Mouse (Mus musculus): ENCODE measurements around the gene Sarm1. TPM values are rescaled to one million over a fixed set of nuclear protein-coding genes. Genes with fewer than 3 reads are reported as not detected.
A peak's percentile ranks its signal among the peaks of the same experiment; 100 is the strongest.
"Not testable (repeated sequence)": the region's sequence is repeated elsewhere in the genome, so short reads cannot be mapped to it uniquely, and the experiment has no call there.

Sarm1 gene
- polyA plus RNA-seq (2011; ENCODE audit: insufficient read length, low read depth, missing spikeins), result 0.33 and 0.97 TPM in 2 replicates

DNA sequence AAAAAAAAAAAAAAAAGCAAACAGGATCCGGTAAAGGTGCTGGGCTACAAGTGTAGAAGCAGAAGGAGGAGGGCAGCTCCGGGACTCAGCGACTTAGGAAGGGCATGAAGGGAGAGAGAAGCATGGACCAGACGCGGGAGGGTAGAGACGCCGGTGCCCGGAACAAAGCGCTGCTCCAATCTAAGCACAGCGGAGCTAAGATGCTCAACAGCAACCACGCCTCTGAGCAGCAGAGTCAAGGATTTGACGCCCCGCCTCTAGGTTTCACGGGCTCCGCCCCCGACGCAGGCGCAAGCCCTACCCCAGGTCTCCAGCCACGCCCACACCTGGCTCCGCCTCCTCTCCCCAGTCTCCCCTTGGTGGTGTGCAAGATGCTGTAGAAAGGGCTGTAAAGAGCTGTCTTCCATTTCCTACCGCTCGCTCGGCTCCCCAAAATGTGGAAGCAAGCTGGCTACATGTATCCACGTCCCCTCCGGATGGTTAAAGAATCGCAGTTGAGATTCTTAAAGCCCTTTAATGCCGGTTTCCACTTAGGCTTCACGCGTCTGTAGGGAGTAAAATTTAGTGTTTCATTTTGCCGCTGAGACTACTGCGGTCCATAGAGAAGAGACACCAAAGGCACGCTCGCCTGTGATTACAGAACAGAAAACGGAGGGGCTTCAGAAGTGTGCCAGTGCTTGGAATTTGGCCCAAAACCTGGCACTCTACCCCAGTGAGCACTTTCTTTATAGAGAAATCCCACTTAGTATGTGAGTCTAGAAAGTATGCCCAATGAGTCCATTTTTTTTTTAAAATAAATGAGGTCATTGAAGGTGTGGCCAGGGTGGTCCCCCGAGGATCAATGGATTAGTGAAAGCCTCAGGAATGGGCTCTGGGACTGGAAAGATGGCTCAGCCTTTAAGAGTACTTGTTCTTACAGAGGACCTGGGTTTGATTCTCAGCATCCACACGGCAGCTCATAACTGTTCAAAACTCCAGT is at the start of gene Sarm1:
Gene Sarm1, minus strand, starts transcription at position 211 of the 979 bp plus-strand sequence.
- Histone ChIP-seq H3K27ac (ENCODE audit: insufficient read depth, low read length) (no peak within 1 kb of the TSS), H3K4me3 (ENCODE audit: insufficient read depth, low read length) (peak within 1 kb of the TSS; percentile 51), H3K4me1 (ENCODE audit: control insufficient read depth, insufficient read depth, low read length) (no peaks in the 10 kb centered on the region)
- TF ChIP-seq POLR2A (IDR thresholded peaks at IDR 0.05; ENCODE audit: low read depth, low read length) (peak; percentile 67; the same call in 1 of the 2 replicates), CTCF (IDR thresholded peaks at IDR 0.05; ENCODE audit: borderline replicate concordance, insufficient read depth, low read length) (no peak)

DNA sequence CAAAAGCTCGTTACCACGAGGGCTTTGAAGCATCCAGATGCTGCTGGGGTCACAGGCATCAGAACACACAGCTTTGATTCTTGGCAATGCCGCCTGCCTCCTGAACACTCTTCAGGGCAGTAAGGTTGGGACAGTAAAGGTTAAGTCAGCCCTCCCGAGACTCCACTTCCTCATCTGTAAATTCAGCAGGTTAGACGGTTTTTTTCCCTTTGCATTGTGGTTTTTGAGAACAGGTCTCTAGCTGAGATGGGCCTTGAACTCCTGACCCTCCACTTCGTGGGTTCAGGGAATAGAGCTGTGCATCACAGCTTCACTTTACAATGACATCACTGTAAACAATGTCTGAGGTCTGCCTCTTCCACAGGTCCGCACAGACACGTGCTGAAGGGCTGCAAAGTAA is 47.6 kb upstream of the Sarm1 start:
- Histone ChIP-seq H3K4me1 (ENCODE audit: control insufficient read depth, insufficient read depth, low read length) (peaks cover 8% of the 10 kb centered on the region; the same call in 1 of the 2 replicates), H3K27ac (ENCODE audit: insufficient read depth, low read length) (no peak overlapping the region), H3K4me3 (ENCODE audit: insufficient read depth, low read length) (no peak overlapping the region)
- TF ChIP-seq CTCF (IDR thresholded peaks at IDR 0.05; ENCODE audit: borderline replicate concordance, insufficient read depth, low read length), result no peak
- TF ChIP-seq POLR2A (IDR thresholded peaks at IDR 0.05; ENCODE audit: low read depth, low read length), result no peak

DNA sequence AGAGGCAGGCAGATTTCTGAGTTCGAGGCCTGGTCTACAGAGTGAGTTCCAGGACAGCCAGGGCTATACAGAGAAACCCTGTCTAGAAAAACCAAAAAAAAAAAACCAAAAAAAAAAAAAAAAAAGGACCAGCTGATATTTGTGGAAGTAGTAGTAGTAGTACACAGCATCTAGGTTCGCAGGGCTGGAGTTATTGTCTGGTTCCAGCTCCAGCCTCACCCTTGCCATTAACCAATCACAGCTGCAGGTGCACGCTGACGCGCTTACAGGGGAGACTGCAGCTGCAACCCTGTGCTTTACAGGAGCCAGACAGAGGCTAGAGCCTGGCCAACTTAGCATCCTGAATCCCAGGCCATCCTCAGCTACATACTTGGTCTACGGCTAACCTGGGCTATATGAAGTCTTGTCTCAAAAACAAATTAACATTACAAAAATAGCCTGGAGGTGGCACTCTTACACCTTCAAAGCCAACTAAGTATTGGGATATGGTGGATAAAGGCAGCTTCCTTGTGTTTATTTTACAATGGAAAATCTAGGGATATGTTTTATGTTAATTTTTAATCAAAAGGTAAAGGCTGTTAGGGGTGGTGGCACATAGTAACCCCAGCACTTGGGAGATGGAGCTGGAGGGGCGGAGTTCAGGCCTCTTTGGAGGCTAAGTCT is 47.0 kb upstream of the Sarm1 start:
- Histone ChIP-seq H3K4me3 (ENCODE audit: insufficient read depth, low read length) (no peak overlapping the region), H3K27ac (ENCODE audit: insufficient read depth, low read length) (no peak overlapping the region), H3K4me1 (ENCODE audit: control insufficient read depth, insufficient read depth, low read length) (peaks cover 8% of the 10 kb centered on the region; the same call in 1 of the 2 replicates)
- no peak for TF ChIP-seq CTCF (IDR thresholded peaks at IDR 0.05; ENCODE audit: borderline replicate concordance, insufficient read depth, low read length)
- no peak for TF ChIP-seq POLR2A (IDR thresholded peaks at IDR 0.05; ENCODE audit: low read depth, low read length)

DNA sequence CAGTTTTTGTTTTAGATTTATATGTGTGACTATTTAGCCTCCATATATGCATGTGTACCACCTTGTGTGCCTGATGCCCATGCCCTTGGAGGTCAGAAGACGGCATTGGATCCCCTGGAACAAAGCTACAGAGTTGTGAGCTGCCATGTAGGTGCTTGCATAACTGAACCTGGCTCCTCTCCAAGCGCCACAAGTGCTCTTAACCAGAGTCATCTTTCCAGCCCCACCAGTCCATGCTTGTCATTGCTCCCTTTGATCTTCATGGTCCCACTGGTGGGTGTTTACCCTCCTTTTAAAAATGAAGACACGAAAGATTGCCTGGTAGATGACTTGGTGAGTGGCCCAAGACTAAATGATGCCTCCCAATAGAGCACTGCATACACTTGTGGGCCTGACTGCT is 42.8 kb upstream of the Sarm1 start:
- no peak overlapping the region for H3K27ac ChIP-seq (ENCODE audit: insufficient read depth, low read length)
- no peaks in the 10 kb centered on the region; the same call in 1 of the 2 replicates for H3K4me1 ChIP-seq (ENCODE audit: control insufficient read depth, insufficient read depth, low read length)
- no peak overlapping the region for H3K4me3 ChIP-seq (ENCODE audit: insufficient read depth, low read length)
- no peak for TF ChIP-seq POLR2A (IDR thresholded peaks at IDR 0.05; ENCODE audit: low read depth, low read length)
- no peak for TF ChIP-seq CTCF (IDR thresholded peaks at IDR 0.05; ENCODE audit: borderline replicate concordance, insufficient read depth, low read length)

DNA sequence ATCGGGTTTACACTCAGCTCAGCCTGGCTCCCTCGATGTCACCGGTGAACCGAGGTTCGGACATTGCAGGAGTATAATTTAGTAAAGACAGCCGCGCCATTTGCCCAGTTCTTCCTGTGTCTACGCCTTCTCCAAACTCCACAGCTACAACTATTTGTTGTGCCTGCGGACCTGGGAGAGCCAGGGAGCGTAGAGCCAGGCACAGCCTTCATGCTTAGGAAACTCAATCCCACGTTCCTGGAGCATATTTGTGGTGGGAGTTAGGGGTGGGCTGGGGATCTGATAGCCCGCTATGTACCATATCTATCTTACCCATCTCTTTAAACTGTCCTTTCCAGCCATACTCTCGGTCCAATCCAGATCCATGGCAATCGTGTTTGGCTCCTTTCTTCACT is 39.1 kb upstream of the Sarm1 start:
- H3K27ac ChIP-seq (ENCODE audit: insufficient read depth, low read length), result peak overlapping the region; percentile 69
- H3K4me1 ChIP-seq (ENCODE audit: control insufficient read depth, insufficient read depth, low read length), result no peaks in the 10 kb centered on the region; the same call in 1 of the 2 replicates
- H3K4me3 ChIP-seq (ENCODE audit: insufficient read depth, low read length), result peak overlapping the region; percentile 84
- no peak for TF ChIP-seq CTCF (IDR thresholded peaks at IDR 0.05; ENCODE audit: borderline replicate concordance, insufficient read depth, low read length)
- TF ChIP-seq POLR2A (IDR thresholded peaks at IDR 0.05; ENCODE audit: low read depth, low read length), result no peak

DNA sequence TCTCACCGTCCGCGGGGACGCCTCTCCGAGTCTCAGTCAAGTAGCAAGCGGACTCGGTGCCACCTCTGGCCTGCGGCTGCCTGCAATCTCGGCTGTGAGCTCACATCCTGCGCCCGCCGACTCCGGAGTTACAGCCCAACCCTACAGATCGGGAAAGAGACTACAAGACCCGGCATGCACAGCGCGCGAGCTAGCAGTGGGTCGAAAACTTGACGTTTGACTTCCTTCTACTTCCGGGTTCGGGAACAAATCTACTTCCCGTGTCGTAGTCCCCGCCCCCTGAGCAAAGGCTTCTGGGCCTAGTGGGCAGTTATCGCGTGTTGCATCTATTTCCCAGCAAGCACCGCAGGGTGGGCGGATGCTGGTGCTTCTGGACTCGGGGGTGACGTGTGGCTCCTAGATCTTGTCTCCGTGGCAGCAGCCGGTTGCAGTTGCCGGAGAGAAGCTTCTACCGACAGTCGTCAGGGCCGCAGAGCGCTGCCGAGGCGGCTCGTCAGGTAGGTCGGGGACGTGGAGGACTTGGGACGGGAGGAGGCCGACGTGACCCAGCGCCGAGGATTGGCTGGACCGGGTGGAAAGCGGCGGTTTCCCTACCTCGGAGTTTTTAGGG is 38.6 kb upstream of the Sarm1 start, which contains the start of the genes Tnfaip1 and Ift20:
Gene Tnfaip1, minus strand, starts transcription at position 253 of the 610 bp plus-strand sequence.
Gene Ift20, plus strand, starts transcription at position 282 of the 610 bp plus-strand sequence.
- Histone ChIP-seq H3K27ac (ENCODE audit: insufficient read depth, low read length) (peak within 1 kb of the TSS; percentile 72), H3K4me1 (ENCODE audit: control insufficient read depth, insufficient read depth, low read length) (no peaks in the 10 kb centered on the region; the same call in 1 of the 2 replicates), H3K4me3 (ENCODE audit: insufficient read depth, low read length) (peak within 1 kb of the TSS; percentile 84)
- TF ChIP-seq CTCF (IDR thresholded peaks at IDR 0.05; ENCODE audit: borderline replicate concordance, insufficient read depth, low read length), result no peak
- peak; percentile 88 for TF ChIP-seq POLR2A (IDR thresholded peaks at IDR 0.05; ENCODE audit: low read depth, low read length)

DNA sequence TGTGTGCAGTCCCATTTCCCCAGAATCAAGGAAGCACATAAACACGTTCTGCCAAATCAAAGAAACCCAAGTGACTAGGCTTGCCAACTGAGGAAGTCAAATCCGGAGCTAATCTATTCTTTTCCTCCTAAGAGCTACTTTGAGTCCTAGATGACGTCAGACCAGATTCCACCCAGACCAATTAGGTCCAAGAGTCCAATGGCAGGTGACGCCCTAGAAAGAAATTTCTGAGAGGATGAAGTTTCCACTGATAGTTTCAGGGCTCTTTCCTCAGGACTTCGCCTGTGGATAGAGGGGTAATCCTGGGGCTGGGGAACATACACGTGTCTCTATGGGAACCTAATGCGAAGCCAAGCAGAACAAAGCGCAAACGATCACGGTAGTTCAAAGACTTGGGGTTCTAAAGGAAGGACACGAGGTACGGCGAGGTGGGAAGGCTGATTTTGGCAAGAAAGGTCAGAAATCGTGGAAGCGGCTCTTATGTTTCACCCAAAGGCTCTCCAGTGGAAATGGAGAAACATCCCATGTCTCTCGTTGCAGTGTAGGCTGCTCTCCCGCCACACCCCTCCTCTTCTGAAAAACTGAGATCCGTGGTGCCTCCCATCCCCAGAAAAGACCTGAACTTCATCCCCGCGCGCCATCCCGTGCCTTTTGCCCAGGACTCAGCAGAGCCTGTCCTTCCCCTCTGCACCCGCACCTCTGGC is 38.0 kb upstream of the Sarm1 start:
- H3K4me1 ChIP-seq (ENCODE audit: control insufficient read depth, insufficient read depth, low read length), result no peaks in the 10 kb centered on the region; the same call in 1 of the 2 replicates
- peak overlapping the region; percentile 80 for H3K4me3 ChIP-seq (ENCODE audit: insufficient read depth, low read length)
- peak overlapping the region; percentile 72 for H3K27ac ChIP-seq (ENCODE audit: insufficient read depth, low read length)
- TF ChIP-seq POLR2A (IDR thresholded peaks at IDR 0.05; ENCODE audit: low read depth, low read length), result peak; percentile 42; the same call in 1 of the 2 replicates
- no peak for TF ChIP-seq CTCF (IDR thresholded peaks at IDR 0.05; ENCODE audit: borderline replicate concordance, insufficient read depth, low read length)

DNA sequence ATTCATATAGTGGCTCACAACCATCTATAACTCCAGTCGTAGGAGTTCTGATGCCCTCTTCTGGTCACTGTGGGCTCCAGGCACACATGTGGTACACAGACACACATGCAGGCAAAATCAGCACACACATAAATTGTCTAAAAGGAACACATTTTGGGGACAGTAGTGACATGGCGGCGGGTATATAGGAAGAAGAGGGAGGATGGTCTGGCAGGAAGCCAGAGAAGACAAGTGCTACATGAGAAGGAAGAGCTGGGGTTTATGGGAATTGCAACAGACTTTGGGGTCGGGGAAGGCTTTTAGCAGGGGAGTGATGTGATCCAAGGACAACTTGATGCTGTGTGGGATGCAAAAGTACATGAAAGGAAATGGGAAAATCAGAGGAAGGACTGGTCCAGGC is 37.0 kb upstream of the Sarm1 start:
- TF ChIP-seq POLR2A (IDR thresholded peaks at IDR 0.05; ENCODE audit: low read depth, low read length), result no peak
- TF ChIP-seq CTCF (IDR thresholded peaks at IDR 0.05; ENCODE audit: borderline replicate concordance, insufficient read depth, low read length), result no peak; the same call in 1 of the 2 replicates
- H3K4me3 ChIP-seq (ENCODE audit: insufficient read depth, low read length), result peak overlapping the region; percentile 80
- H3K4me1 ChIP-seq (ENCODE audit: control insufficient read depth, insufficient read depth, low read length), result no peaks in the 10 kb centered on the region; the same call in 1 of the 2 replicates
- H3K27ac ChIP-seq (ENCODE audit: insufficient read depth, low read length), result 0 out of 2 replicates have a peak overlapping the region, but pooled peaks have one; percentile 72

DNA sequence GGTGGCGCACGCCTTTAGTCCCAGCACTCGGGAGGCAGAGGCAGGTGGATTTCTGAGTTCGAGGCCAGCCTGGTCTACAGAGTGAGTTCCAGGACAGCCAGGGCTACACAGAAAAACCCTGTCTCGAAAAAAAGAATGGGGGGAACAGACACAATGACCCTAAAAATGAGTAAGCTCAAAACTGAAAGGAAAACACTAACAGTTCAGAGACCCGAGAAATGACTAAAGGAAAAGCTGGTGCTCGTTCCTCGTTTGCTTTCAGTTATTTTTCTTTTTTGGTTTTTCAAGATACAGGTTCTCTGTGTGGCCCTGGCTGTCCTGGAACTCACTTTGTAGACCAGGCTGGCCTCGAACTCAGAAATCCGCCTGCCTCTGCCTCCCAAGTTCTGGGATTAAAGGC is 34.0 kb upstream of the Sarm1 start:
- not testable (repeated sequence) for H3K27ac ChIP-seq (ENCODE audit: insufficient read depth, low read length); H3K4me1 ChIP-seq (ENCODE audit: control insufficient read depth, insufficient read depth, low read length); H3K4me3 ChIP-seq (ENCODE audit: insufficient read depth, low read length)

Data from embryonic fibroblast, embryonic 13.5 days (primary cell).